Mouse (Mus musculus): ENCODE results near the gene Stk35. TPM values are rescaled to one million over a fixed set of nuclear protein-coding genes. Genes with fewer than 3 reads are reported as not detected.

The Stk35 gene
- polyA plus RNA-seq, 1 experiment from 2014 or later: 8.8 TPM

GRCm38 (mm10) chr2:129876935-129877334 lies 76.6 kb downstream of the Stk35 start:
- no peaks in the 10 kb centered on the region for H3K4me1 ChIP-seq (replicated peaks)
- no peaks in the 10 kb centered on the region for H3K9me3 ChIP-seq
- H3K27ac ChIP-seq: no peak overlapping the region
- no peak overlapping the region for H3K4me2 ChIP-seq (replicated peaks)
- no peaks in the 10 kb centered on the region for H3K27me3 ChIP-seq (replicated peaks)
- H3K36me3 ChIP-seq: no peaks in the 10 kb centered on the region
- ATAC-seq: no peak
- H3K4me3 ChIP-seq (replicated peaks): no peak overlapping the region
- H3K9ac ChIP-seq: no peak overlapping the region

- Histone ChIP-seq H3K4me2 (replicated peaks) (no peak overlapping the region), H3K4me3 (replicated peaks) (no peak overlapping the region), H3K27me3 (replicated peaks) (no peaks in the 10 kb centered on the region), H3K9me3 (no peaks in the 10 kb centered on the region), H3K27ac (no peak overlapping the region), H3K4me1 (replicated peaks) (no peaks in the 10 kb centered on the region), H3K36me3 (no peaks in the 10 kb centered on the region), H3K9ac (no peak overlapping the region)
- ATAC-seq: no peak
- WGBS: 37% methylated on average over 3 of the region's 3 CpGs
Measured at GRCm38 (mm10) chr2:129879817-129880216, 79.5 kb downstream of the Stk35 start.

DNA sequence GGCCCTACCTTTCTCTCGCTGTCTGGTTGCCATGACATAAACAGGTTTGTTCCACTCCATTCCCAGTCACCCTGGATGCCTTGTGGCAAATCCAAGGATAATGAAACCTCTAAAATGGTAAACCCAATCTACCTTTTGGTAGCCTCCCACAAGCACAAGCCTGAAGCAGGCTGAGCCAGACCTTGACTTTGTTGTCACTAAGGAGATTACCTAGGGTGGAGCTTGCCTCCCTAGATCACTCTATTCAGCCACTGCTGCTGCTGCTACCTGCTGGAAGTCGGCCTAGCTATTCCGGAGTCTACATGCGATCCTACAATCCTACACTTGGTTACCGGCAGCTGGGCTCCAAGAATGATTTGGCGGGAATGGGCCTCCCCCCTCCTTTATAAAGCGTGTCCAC lies 79.9 kb downstream of the Stk35 start:
- Histone ChIP-seq H3K4me1 (replicated peaks) (no peaks in the 10 kb centered on the region), H3K4me3 (replicated peaks) (no peak overlapping the region), H3K27ac (no peak overlapping the region), H3K4me2 (replicated peaks) (no peak overlapping the region), H3K9me3 (no peaks in the 10 kb centered on the region), H3K27me3 (replicated peaks) (no peaks in the 10 kb centered on the region), H3K9ac (no peak overlapping the region), H3K36me3 (no peaks in the 10 kb centered on the region)
- no peak for ATAC-seq
- WGBS: 86% methylated on average over 7 of the region's 7 CpGs

DNA sequence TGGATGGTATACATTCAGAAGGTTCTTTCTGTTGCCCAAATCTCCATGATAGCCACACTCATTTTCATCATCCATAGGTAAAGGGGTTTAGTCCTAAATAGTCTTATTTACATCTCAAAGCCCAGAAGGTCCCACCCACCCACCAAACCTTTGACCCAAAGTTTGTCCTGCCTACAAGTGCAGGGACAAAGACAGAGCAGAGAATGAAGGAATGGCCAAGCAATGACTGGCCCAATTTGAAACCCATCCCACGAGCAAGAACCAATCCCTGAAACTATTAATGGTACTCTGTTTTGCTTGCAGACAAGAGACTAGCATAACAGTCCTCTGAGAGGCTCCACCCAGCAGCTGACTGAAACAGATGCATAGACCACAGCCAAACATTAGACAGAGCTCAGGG lies 81.6 kb downstream of the Stk35 start:
- 71% methylated on average over 1 of the region's 1 CpGs for WGBS
- no peak overlapping the region for H3K4me3 ChIP-seq (replicated peaks)
- no peak overlapping the region for H3K9ac ChIP-seq
- no peak for ATAC-seq
- no peaks in the 10 kb centered on the region for H3K36me3 ChIP-seq
- no peak overlapping the region for H3K27ac ChIP-seq
- no peaks in the 10 kb centered on the region for H3K9me3 ChIP-seq
- H3K4me1 ChIP-seq (replicated peaks): no peaks in the 10 kb centered on the region
- H3K27me3 ChIP-seq (replicated peaks): no peaks in the 10 kb centered on the region
- no peak overlapping the region for H3K4me2 ChIP-seq (replicated peaks)

Other genes with a start within 250 kb of the Stk35 start
- 21.3 and 22.1 TPM in 2 replicates for gene Sirpa, start 207.7 kb upstream of the Stk35 start, polyA plus RNA-seq (2015; fragmentation: Nextera tagmentation; extraction: Ambion mirVana)
- gene Pdyn, start 100.7 kb upstream of the Stk35 start, polyA plus RNA-seq (2015; fragmentation: Nextera tagmentation; extraction: Ambion mirVana): 0.66 and 1.0 TPM in 2 replicates
- gene Tgm3, start 211.8 kb downstream of the Stk35 start, polyA plus RNA-seq (2015; fragmentation: Nextera tagmentation; extraction: Ambion mirVana): 0.05 TPM in 1 of 2 replicates, not detected in the other